ENCODE assay signal across 9 mouse cellular contexts in the genomic region with DNA sequence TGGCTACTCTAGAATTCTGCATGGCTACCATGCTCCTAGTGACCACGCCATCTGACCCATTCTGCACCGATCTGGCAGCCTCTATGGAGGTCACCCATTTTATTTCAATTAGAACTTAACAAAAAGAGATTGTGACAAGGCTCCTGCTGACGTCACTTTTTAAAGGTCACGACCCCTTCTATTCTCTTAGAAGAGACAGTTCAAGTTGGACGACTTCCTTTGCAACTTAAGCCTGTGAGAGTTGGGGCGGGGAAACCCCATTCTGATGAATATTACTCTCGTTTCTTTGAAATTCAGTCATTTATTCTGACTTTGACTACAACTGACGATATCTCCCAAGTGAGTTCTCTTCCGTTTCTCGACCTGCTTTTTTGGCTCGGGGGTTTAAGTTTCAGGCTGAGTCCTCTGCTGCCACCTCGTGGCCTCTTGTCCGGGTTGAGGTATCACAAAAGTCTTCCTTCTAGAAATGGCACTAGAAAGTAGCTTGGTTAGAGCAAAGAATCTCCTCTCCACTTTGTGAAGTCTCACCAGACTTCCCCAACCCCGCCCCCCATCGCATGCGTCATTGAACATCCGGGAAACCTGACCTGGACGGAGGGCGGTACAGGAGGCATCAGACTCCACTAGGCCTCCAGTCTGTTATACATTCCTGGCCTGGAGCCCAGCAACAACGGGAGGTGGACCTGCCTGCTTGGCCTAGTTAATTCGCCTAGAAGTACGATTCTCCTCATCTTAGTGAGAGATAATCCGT. TPM values are rescaled to one million over a fixed set of nuclear protein-coding genes. Genes with fewer than 3 reads are reported as not detected.
A peak's percentile ranks its signal among the peaks of the same experiment; 100 is the strongest.
DNase-seq lines count a peak whose midpoint lies in the region; ATAC-seq and TF ChIP-seq lines count a peak whose summit lies in the region.
"Had no signal": no experiment of that assay in that cellular context is flagged by ENCODE, and none has a peak within 500 bp of the region (broad histone marks: within the 10 kb centered on the region; RNA-seq: fewer than 3 reads in every experiment).

No protein-coding gene starts in this region.

- WGBS in heart, embryonic 14.5 days: 4% methylated on average over 23 of the region's 23 CpGs
- 7% methylated on average over 23 of the region's 23 CpGs for WGBS in liver, embryonic 15.5 days (ENCODE audit: insufficient replicate concordance)
- 7% methylated on average over 23 of the region's 23 CpGs for WGBS in neural tube, embryonic 11.5 days
- 6% methylated on average over 23 of the region's 23 CpGs for WGBS in stomach, postnatal 0 days

- TF ChIP-seq CTCF in stomach, postnatal 0 days (IDR thresholded peaks at IDR 0.05; ENCODE audit: low read depth): peak; percentile 86

- ATAC-seq in CD4-positive, CD25-positive, alpha-beta regulatory T cell, adult 4 months: peak; percentile 59
- ATAC-seq in heart, embryonic 14.5 days (ENCODE audit: insufficient number of reproducible peaks, insufficient read depth, low FRiP score, low read depth): peak; percentile 34
- peak; percentile 11; the same call in 1 of the 2 replicates for ATAC-seq in liver, embryonic 15.5 days (ENCODE audit: insufficient read depth)
- ATAC-seq in neural tube, embryonic 11.5 days (ENCODE audit: insufficient read depth, low FRiP score, low TSS enrichment): no peak
- peak; percentile 59 for ATAC-seq in stomach, postnatal 0 days (ENCODE audit: low FRiP score, low TSS enrichment)

- H3K4me3 ChIP-seq in heart, embryonic 14.5 days (ENCODE audit: control insufficient read depth in 1 of 2, insufficient read depth in 1 of 2, low read depth in 1 of 2, low read length in 2 of 2): peak overlapping the region; percentile 25 to 33
- H3K4me3 ChIP-seq in liver, embryonic 15.5 days (replicated peaks): peak overlapping the region; percentile 43
- peak overlapping the region; percentile 19 for H3K4me3 ChIP-seq in neural tube, embryonic 11.5 days (ENCODE audit: low read depth, low read length)
- H3K4me3 ChIP-seq in stomach, postnatal 0 days (ENCODE audit: low read depth, low read length): peak overlapping the region; percentile 26

- H3K9me3 ChIP-seq in heart, embryonic 14.5 days (ENCODE audit: control insufficient read depth, low read length): no peaks in the 10 kb centered on the region
- no peaks in the 10 kb centered on the region for H3K9me3 ChIP-seq in liver, embryonic 15.5 days (replicated peaks)
- no peaks in the 10 kb centered on the region for H3K9me3 ChIP-seq in neural tube, embryonic 11.5 days (ENCODE audit: control insufficient read depth, low read length)
- H3K9me3 ChIP-seq in stomach, postnatal 0 days (ENCODE audit: control insufficient read depth, low read length): no peaks in the 10 kb centered on the region

- peak; percentile 1 for TF ChIP-seq EP300 in stomach, postnatal 0 days (optimal IDR thresholded peaks at IDR 0.05)

- peak; percentile 60 for DNase-seq in c-Kit-negative CD71-positive TER-119-positive erythroid progenitor cells, embryonic 14.5 days (ENCODE audit: low read depth, low spot score)
- DNase-seq in fibroblast of lung, adult 2 months (ENCODE audit: low read depth): peak; percentile 84
- DNase-seq in kidney, postnatal 10 days: peak; percentile 97
- peak; percentile 89 for DNase-seq in neural tube, embryonic 11.5 days (ENCODE audit: low spot score)
- DNase-seq in stomach, postnatal 0 days (ENCODE audit: low spot score): peak; percentile 94

- no peaks in the 10 kb centered on the region for H3K36me3 ChIP-seq in heart, embryonic 14.5 days (ENCODE audit: control insufficient read depth, insufficient read depth, low read length)
- no peaks in the 10 kb centered on the region for H3K36me3 ChIP-seq in liver, embryonic 15.5 days (replicated peaks)
- H3K36me3 ChIP-seq in neural tube, embryonic 11.5 days (ENCODE audit: control insufficient read depth, insufficient read depth, low read length): no peaks in the 10 kb centered on the region
- H3K36me3 ChIP-seq in stomach, postnatal 0 days (ENCODE audit: control insufficient read depth, insufficient read depth, low read length): no peaks in the 10 kb centered on the region

- H3K4me2 ChIP-seq in heart, embryonic 14.5 days (ENCODE audit: low read length): peak overlapping the region; percentile 71
- H3K4me2 ChIP-seq in liver, embryonic 15.5 days: peak overlapping the region; percentile 71
- H3K4me2 ChIP-seq in neural tube, embryonic 11.5 days (ENCODE audit: low read depth): peak overlapping the region; percentile 44
- peak overlapping the region; percentile 51 for H3K4me2 ChIP-seq in stomach, postnatal 0 days (replicated peaks; ENCODE audit: low read depth)

- peaks cover 15 to 27% of the 10 kb centered on the region in 2 experiments for H3K4me1 ChIP-seq in heart, embryonic 14.5 days (ENCODE audit: control insufficient read depth in 2 of 2, insufficient read depth in 2 of 2, low read length in 2 of 2)
- peaks cover 67% of the 10 kb centered on the region for H3K4me1 ChIP-seq in liver, embryonic 15.5 days (replicated peaks)
- peaks cover 22% of the 10 kb centered on the region for H3K4me1 ChIP-seq in neural tube, embryonic 11.5 days (ENCODE audit: control insufficient read depth, insufficient read depth, low read length)
- 0 out of 2 replicates have a peak, but pooled peaks cover 3% of the 10 kb centered on the region for H3K4me1 ChIP-seq in stomach, postnatal 0 days (replicated peaks; ENCODE audit: control insufficient read depth, insufficient read depth)

- H3K27ac ChIP-seq in heart, embryonic 14.5 days (replicated peaks in 1 of 2; ENCODE audit: control insufficient read depth in 1 of 2, insufficient read depth in 1 of 2, low read depth in 2 of 2, low read length in 2 of 2): peak overlapping the region; percentile 85 to 93
- peak overlapping the region; percentile 96 for H3K27ac ChIP-seq in liver, embryonic 15.5 days (replicated peaks)
- H3K27ac ChIP-seq in neural tube, embryonic 11.5 days (ENCODE audit: low read depth, low read length): no peak overlapping the region
- H3K27ac ChIP-seq in stomach, postnatal 0 days (replicated peaks): peak overlapping the region; percentile 74

- peak overlapping the region; percentile 63 for H3K9ac ChIP-seq in heart, embryonic 14.5 days (ENCODE audit: low read length)
- H3K9ac ChIP-seq in liver, embryonic 15.5 days: peak overlapping the region; percentile 49
- H3K9ac ChIP-seq in neural tube, embryonic 11.5 days (ENCODE audit: low read length): peak overlapping the region; percentile 7; the same call in 1 of the 2 replicates
- peak overlapping the region; percentile 35 for H3K9ac ChIP-seq in stomach, postnatal 0 days (ENCODE audit: low read length)

- no peaks in the 10 kb centered on the region for H3K27me3 ChIP-seq in heart, embryonic 14.5 days (ENCODE audit: control insufficient read depth, insufficient read depth, low read length)
- no peaks in the 10 kb centered on the region for H3K27me3 ChIP-seq in liver, embryonic 15.5 days
- H3K27me3 ChIP-seq in neural tube, embryonic 11.5 days (ENCODE audit: control insufficient read depth, insufficient read depth, low read length): no peaks in the 10 kb centered on the region
- no peaks in the 10 kb centered on the region for H3K27me3 ChIP-seq in stomach, postnatal 0 days (ENCODE audit: control insufficient read depth, insufficient read depth, low read length)

RNA-seq across cellular contexts. Expression of a gene that starts 2.4 kb away (rescaled TPM):
- 1 to 10 TPM; 1.6 to 2.3 TPM for polyA plus RNA-seq in CD4-positive, CD25-positive, alpha-beta regulatory T cell, adult 4 months (2017; shearing (Covaris generic))
- 19.2 and 19.9 TPM in 2 replicates for polyA plus RNA-seq in heart, embryonic 14.5 days (2014; fragmentation: Nextera tagmentation; extraction: Ambion mirVana)
- 9.0 and 10.9 TPM in 2 replicates for polyA plus RNA-seq in liver, embryonic 15.5 days (2015; fragmentation: Nextera tagmentation; extraction: Ambion mirVana)
- polyA plus RNA-seq in neural tube, embryonic 11.5 days (2014; fragmentation: Nextera tagmentation; extraction: Ambion mirVana): 70.6 and 83.3 TPM in 2 replicates
- 18.1 and 18.5 TPM in 2 replicates for polyA plus RNA-seq in stomach, postnatal 0 days (2015; fragmentation: Nextera tagmentation; extraction: Ambion mirVana)

RNA-seq across cellular contexts. Expression of a gene that starts 7.4 kb away (rescaled TPM):
- under 1 TPM in 1 of 2 experiments, not detected in 1; 0.63 TPM for polyA plus RNA-seq in CD4-positive, CD25-positive, alpha-beta regulatory T cell, adult 4 months (2017; shearing (Covaris generic))
- 1.2 and 1.5 TPM in 2 replicates for polyA plus RNA-seq in heart, embryonic 14.5 days (2014; fragmentation: Nextera tagmentation; extraction: Ambion mirVana)
- 0.14 and 0.23 TPM in 2 replicates for polyA plus RNA-seq in liver, embryonic 15.5 days (2015; fragmentation: Nextera tagmentation; extraction: Ambion mirVana)
- 0.61 and 1.6 TPM in 2 replicates for polyA plus RNA-seq in neural tube, embryonic 11.5 days (2014; fragmentation: Nextera tagmentation; extraction: Ambion mirVana)
- 4.6 and 4.9 TPM in 2 replicates for polyA plus RNA-seq in stomach, postnatal 0 days (2015; fragmentation: Nextera tagmentation; extraction: Ambion mirVana)

RNA-seq across cellular contexts. Expression of a gene that starts 19.4 kb away (rescaled TPM):
- polyA plus RNA-seq in CD4-positive, CD25-positive, alpha-beta regulatory T cell, adult 4 months (2017; shearing (Covaris generic)): not detected
- 0.19 TPM in 1 of 2 replicates, not detected in the other for polyA plus RNA-seq in heart, embryonic 14.5 days (2014; fragmentation: Nextera tagmentation; extraction: Ambion mirVana)
- polyA plus RNA-seq in liver, embryonic 15.5 days (2015; fragmentation: Nextera tagmentation; extraction: Ambion mirVana): not detected in 2 replicates
- not detected in 2 replicates for polyA plus RNA-seq in neural tube, embryonic 11.5 days (2014; fragmentation: Nextera tagmentation; extraction: Ambion mirVana)
- polyA plus RNA-seq in stomach, postnatal 0 days (2015; fragmentation: Nextera tagmentation; extraction: Ambion mirVana): not detected in 2 replicates
- polyA plus RNA-seq: gonadal fat pad, adult 2 months had no signal

RNA-seq across cellular contexts. Expression of a gene that starts 38.4 kb away (rescaled TPM):
- under 1 TPM in 1 of 2 experiments, not detected in 1; 0.70 TPM for polyA plus RNA-seq in CD4-positive, CD25-positive, alpha-beta regulatory T cell, adult 4 months (2017; shearing (Covaris generic))
- 50.6 and 59.6 TPM in 2 replicates for polyA plus RNA-seq in heart, embryonic 14.5 days (2014; fragmentation: Nextera tagmentation; extraction: Ambion mirVana)
- 14.0 and 16.3 TPM in 2 replicates for polyA plus RNA-seq in liver, embryonic 15.5 days (2015; fragmentation: Nextera tagmentation; extraction: Ambion mirVana)
- polyA plus RNA-seq in neural tube, embryonic 11.5 days (2014; fragmentation: Nextera tagmentation; extraction: Ambion mirVana): 76.7 and 77.2 TPM in 2 replicates
- polyA plus RNA-seq in stomach, postnatal 0 days (2015; fragmentation: Nextera tagmentation; extraction: Ambion mirVana): 32.9 and 36.4 TPM in 2 replicates

Comparison
In these comparisons a context has a peak if more than half of its experiments do, and no peak if none do; other contexts are left out.
1. H3K9ac ChIP-seq: peak in every context shown above with its lines; median percentile 63 in heart, embryonic 14.5 days; 49 in liver, embryonic 15.5 days; 35 in stomach, postnatal 0 days; 7 in neural tube, embryonic 11.5 days.